Mouse (Mus musculus) liver, embryonic 14.5 days (tissue): ENCODE measurements around the gene Nfya.

Experiments
- CTCF ChIP-seq: IDR thresholded peaks from 2 replicates; pipeline ENCODE4 v1.5.1; 2016; ENCODE audit warnings: antibody characterized with exemption, low read depth, control low read depth
- EP300 ChIP-seq: IDR thresholded peaks from 2 replicates; pipeline ENCODE4 v1.6.1; 2016; ENCODE audit warnings: antibody characterized with exemption, low read depth

GRCm38 (mm10) chr17:48433006-48433655 lies 23.4 kb upstream of the Nfya start:
- no peak for TF ChIP-seq CTCF
- no peak for TF ChIP-seq EP300
